Mouse (Mus musculus) liver, embryonic 14.5 days (tissue): ENCODE results near the gene Zfp385b. TPM values are rescaled to one million over a fixed set of nuclear protein-coding genes. Genes with fewer than 3 reads are reported as not detected.

Experiments
- ATAC-seq: fragments of 200-750 bp; cut with Nextera tagmentation; 2 replicates; pipeline ENCODE4 v1.8.0; 2017; ENCODE audit warnings: moderate number of reproducible peaks, mild to moderate bottlenecking, moderate library complexity; ENCODE audit not compliant: insufficient read depth
- DNase-seq, 3 experiments: peaks; one replicate each; pipeline ENCODE4 v3.0.0-alpha.2; 2012 to 2013; ENCODE audit warnings: low read depth in 3 of 3, low spot score in 3 of 3
- H3K27ac ChIP-seq: fragments of 300-500 bp; sonication (generic); 2 replicates; pipeline ENCODE4 v1.5.1; 2014; ENCODE audit warnings: moderate library complexity, mild to moderate bottlenecking, control low read depth, inconsistent platforms
- H3K27me3 ChIP-seq: fragments of 300-500 bp; sonication (generic); 2 replicates; pipeline ENCODE4 v1.6.1; 2014; ENCODE audit warnings: mild to moderate bottlenecking, low read length, moderate library complexity; ENCODE audit not compliant: control insufficient read depth, insufficient read depth
- H3K36me3 ChIP-seq: fragments of 300-500 bp; sonication (generic); replicated peaks from 2 replicates; pipeline ENCODE4 v1.6.1; 2014; ENCODE audit warnings: low read depth; ENCODE audit not compliant: control insufficient read depth, insufficient read depth
- H3K4me1 ChIP-seq, 2 experiments: fragments of 200-500 bp in 1 of 2; fragments of 300-500 bp in 1 of 2; sonication (generic) in 1 of 2; replicated peaks; 2 replicates each; pipeline ENCODE4 v1.6.1; 2012 to 2014; ENCODE audit warnings: antibody characterized with exemption in 1 of 2, inconsistent platforms in 1 of 2, low read length in 1 of 2; ENCODE audit not compliant: control insufficient read depth in 2 of 2, insufficient read depth in 2 of 2
- H3K4me2 ChIP-seq: fragments of 300-500 bp; sonication (generic); 2 replicates; pipeline ENCODE4 v1.6.1; 2014; ENCODE audit warnings: low read depth, mild to moderate bottlenecking, control low read depth, moderate library complexity
- H3K4me3 ChIP-seq, 2 experiments: fragments of 200-500 bp in 1 of 2; fragments of 300-500 bp in 1 of 2; sonication (generic) in 1 of 2; 2 replicates each; pipeline ENCODE4 v1.5.1; 2012 to 2014; ENCODE audit warnings: low read depth in 2 of 2, low read length in 2 of 2, mild to moderate bottlenecking in 2 of 2, control low read depth in 1 of 2, inconsistent platforms in 1 of 2, moderate library complexity in 1 of 2; ENCODE audit not compliant: insufficient read depth in 1 of 2
- H3K9ac ChIP-seq: fragments of 300-500 bp; sonication (generic); replicated peaks from 2 replicates; pipeline ENCODE4 v1.6.1; 2014; ENCODE audit warnings: mild to moderate bottlenecking, control low read depth, moderate library complexity
- H3K9me3 ChIP-seq: fragments of 300-500 bp; sonication (generic); 2 replicates; pipeline ENCODE4 v1.6.1; 2016; ENCODE audit warnings: low read length, mixed read lengths; ENCODE audit not compliant: control insufficient read depth
- CTCF ChIP-seq: IDR thresholded peaks from 2 replicates; pipeline ENCODE4 v1.5.1; 2016; ENCODE audit warnings: antibody characterized with exemption, low read depth, control low read depth
- EP300 ChIP-seq: IDR thresholded peaks from 2 replicates; pipeline ENCODE4 v1.6.1; 2016; ENCODE audit warnings: antibody characterized with exemption, low read depth
- WGBS: fragments of 180-500 bp; shearing (Covaris S2); extraction: QIAGEN DNeasy Blood & Tissue Kit; methylation state at CpG from one replicate; pipeline ENCODE4 v1.1.7; 2014; ENCODE audit not compliant: insufficient replicate concordance; 5-methylcytosine and 5-hydroxymethylcytosine counted together
- polyA plus RNA-seq, 2 experiments: library from polyadenylated mRNA; depleted of rRNA in 1 of 2; stranded (reverse) in 1 of 2; unstranded in 1 of 2; fragments of >200 nt; fragmentation: Nextera tagmentation in 1 of 2; extraction: Ambion mirVana in 1 of 2; gene quantifications; 2 replicates each; pipeline versions ENCODE4 v1.2.1 to v1.2.3; 2012 to 2014

Zfp385b gene
- polyA plus RNA-seq (2012; rRNA removed) (2.2 and 2.8 TPM in 2 replicates), polyA plus RNA-seq (2014; fragmentation: Nextera tagmentation; extraction: Ambion mirVana) (2.8 and 3.8 TPM in 2 replicates)

DNA sequence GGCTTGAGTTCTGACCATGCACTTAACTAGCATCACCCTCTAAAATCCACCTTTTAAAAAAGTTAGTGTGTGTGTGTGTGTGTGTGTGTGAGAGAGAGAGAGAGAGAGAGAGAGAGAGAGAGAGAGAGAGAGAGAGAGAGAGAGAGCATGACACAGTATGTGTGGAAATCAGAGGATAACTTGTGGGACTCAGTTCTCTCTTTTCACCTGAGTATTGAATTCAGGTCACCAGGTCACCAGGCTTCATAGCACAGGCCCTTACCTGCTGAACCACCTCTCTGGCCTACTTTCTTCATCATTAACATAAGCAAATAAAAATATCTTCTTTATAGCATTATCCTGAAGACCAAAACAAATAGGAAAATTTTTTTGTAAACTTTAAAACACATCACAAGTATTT, at the start of gene Zfp385b:
Zfp385b (minus strand) TSS at position 101 of the 400 bp plus-strand sequence.
- Histone ChIP-seq H3K27me3 (peaks cover 32% of the 10 kb centered on the region), H3K9ac (no peak within 1 kb of the TSS), H3K4me1 (no peaks in the 10 kb centered on the region), H3K4me3 (no peak within 1 kb of the TSS), H3K36me3 (no peaks in the 10 kb centered on the region), H3K27ac (no peak within 1 kb of the TSS), H3K9me3 (no peaks in the 10 kb centered on the region), H3K4me2 (no peak within 1 kb of the TSS)
- DNase-seq (no peak), ATAC-seq (no peak)
- TF ChIP-seq EP300 (no peak), CTCF (no peak)

- H3K4me2 ChIP-seq: no peak overlapping the region
- H3K27me3 ChIP-seq: no peaks in the 10 kb centered on the region
- no peak for ATAC-seq
- 69% methylated on average over 6 of the region's 6 CpGs for WGBS
- DNase-seq: no peak
- H3K27ac ChIP-seq: no peak overlapping the region
- no peaks in the 10 kb centered on the region for H3K9me3 ChIP-seq
- no peak overlapping the region for H3K4me3 ChIP-seq
- H3K9ac ChIP-seq: no peak overlapping the region
- no peaks in the 10 kb centered on the region for H3K36me3 ChIP-seq
- TF ChIP-seq CTCF: no peak
- TF ChIP-seq EP300: no peak
- no peaks in the 10 kb centered on the region for H3K4me1 ChIP-seq
These were observed 44.5 kb upstream of the Zfp385b start for GRCm38 (mm10) chr2:77863934-77864333.

DNA sequence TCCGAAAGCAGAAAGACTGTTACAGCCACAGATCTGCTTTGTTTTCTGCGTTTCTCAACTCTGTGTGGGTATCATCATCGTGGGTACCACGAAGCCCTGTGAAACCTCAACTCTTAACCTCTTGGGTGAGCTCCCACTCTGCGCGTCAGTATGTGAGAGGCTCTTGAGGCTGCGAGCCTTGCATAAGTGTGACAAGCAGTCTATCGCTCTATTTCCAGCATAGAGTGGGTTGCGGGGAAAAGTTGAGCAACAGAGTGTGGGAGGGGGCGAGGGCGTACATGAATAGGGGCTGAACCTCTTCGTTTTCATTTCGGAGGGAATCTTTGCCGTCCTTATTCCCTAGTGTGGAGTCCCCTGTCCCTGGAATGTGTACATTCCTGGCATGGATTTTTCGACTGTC, 44.1 kb upstream of the Zfp385b start:
- no peak for DNase-seq
- Histone ChIP-seq H3K27me3 (no peaks in the 10 kb centered on the region), H3K4me1 (no peaks in the 10 kb centered on the region), H3K9me3 (no peaks in the 10 kb centered on the region), H3K4me3 (no peak overlapping the region), H3K9ac (no peak overlapping the region), H3K4me2 (no peak overlapping the region), H3K36me3 (no peaks in the 10 kb centered on the region), H3K27ac (no peak overlapping the region)
- no peak for ATAC-seq
- WGBS: 70% methylated on average over 15 of the region's 15 CpGs
- no peak for TF ChIP-seq CTCF

DNA sequence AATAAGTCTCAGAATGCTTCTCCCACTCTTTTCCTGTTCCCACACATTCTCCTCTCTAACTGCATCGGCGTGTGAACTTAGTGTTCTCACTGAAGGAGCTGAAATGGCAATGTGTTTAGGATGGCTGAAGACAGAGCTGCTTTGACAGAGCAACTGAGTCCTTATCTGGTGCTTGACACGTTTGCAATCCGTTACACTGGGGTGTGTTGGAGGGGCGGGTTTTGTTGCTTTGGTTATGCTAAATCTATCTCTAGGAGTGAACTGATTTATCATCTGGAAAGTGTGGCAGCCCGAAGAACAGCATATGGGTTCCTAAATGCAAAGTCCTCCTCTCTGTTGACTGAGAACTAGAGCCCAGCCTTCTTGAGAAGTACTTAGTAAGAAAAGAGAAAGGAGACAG, 22.0 kb upstream of the Zfp385b start:
- H3K4me3 ChIP-seq: no peak overlapping the region
- no peak for DNase-seq
- TF ChIP-seq CTCF (no peak), EP300 (no peak)

DNA sequence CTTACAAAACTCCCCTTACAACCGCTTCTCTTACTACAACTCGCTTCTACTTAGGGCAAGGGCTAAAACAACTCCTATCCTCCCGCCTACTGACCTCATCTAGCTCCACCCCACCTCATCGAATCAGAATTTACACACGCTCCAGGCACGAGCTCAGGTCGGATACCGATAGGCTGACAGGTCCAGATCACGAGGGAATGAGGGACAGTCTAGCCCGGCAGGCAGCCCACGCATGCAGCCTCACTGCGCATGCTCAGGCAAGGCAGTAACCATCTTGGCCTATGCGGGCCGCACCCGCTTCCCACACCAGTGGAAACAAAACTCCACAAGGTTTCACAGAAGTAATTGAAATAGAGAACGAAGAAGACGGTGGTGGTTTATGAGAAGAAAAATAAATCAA, 20.1 kb upstream of the Zfp385b start:
- no peak for TF ChIP-seq CTCF
- TF ChIP-seq EP300: no peak
- 72% methylated on average over 17 of the region's 17 CpGs for WGBS
- no peak for DNase-seq

More for the DNA sequence above, 22.0 kb upstream of the Zfp385b start:
- H3K4me1 ChIP-seq: no peaks in the 10 kb centered on the region
- no peak overlapping the region for H3K4me2 ChIP-seq
- H3K36me3 ChIP-seq: no peaks in the 10 kb centered on the region
- H3K27me3 ChIP-seq: no peaks in the 10 kb centered on the region
- WGBS: 36% methylated on average over 6 of the region's 6 CpGs
- no peak overlapping the region for H3K9ac ChIP-seq
- H3K27ac ChIP-seq: no peak overlapping the region
- ATAC-seq: no peak
- no peaks in the 10 kb centered on the region for H3K9me3 ChIP-seq

More for the DNA sequence above, 20.1 kb upstream of the Zfp385b start:
- H3K27ac ChIP-seq: no peak overlapping the region
- no peak for ATAC-seq
- H3K27me3 ChIP-seq: no peaks in the 10 kb centered on the region
- no peak overlapping the region for H3K4me2 ChIP-seq
- H3K4me3 ChIP-seq: no peak overlapping the region
- H3K9me3 ChIP-seq: no peaks in the 10 kb centered on the region
- H3K36me3 ChIP-seq: no peaks in the 10 kb centered on the region
- H3K9ac ChIP-seq: no peak overlapping the region
- H3K4me1 ChIP-seq: no peaks in the 10 kb centered on the region
